Mouse (Mus musculus) hindbrain, embryonic 10.5 days (tissue): Measurements from ENCODE around the gene Fam199x. TPM values are rescaled to one million over a fixed set of nuclear protein-coding genes. Genes with fewer than 3 reads are reported as not detected.

Experiments
- DNase-seq: peaks from one replicate; pipeline ENCODE4 v3.0.0-alpha.2; 2017; ENCODE audit warnings: low spot score
- H3K27ac ChIP-seq: fragments of 300-500 bp; sonication (generic); 2 replicates; pipeline ENCODE4 v1.5.1; 2016; ENCODE audit warnings: mild to moderate bottlenecking, moderate library complexity
- H3K27me3 ChIP-seq: fragments of 300-500 bp; sonication (generic); 2 replicates; pipeline ENCODE4 v1.6.1; 2016; ENCODE audit warnings: mild to moderate bottlenecking; ENCODE audit not compliant: poor library complexity, insufficient read depth, severe bottlenecking
- H3K36me3 ChIP-seq: fragments of 300-500 bp; sonication (generic); 2 replicates; pipeline ENCODE4 v1.6.1; 2016; ENCODE audit warnings: mild to moderate bottlenecking, moderate library complexity
- H3K4me1 ChIP-seq: fragments of 300-500 bp; sonication (generic); replicated peaks from 2 replicates; pipeline ENCODE4 v1.6.1; 2016; ENCODE audit warnings: mild to moderate bottlenecking
- H3K4me3 ChIP-seq: fragments of 300-500 bp; sonication (generic); 2 replicates; pipeline ENCODE4 v1.5.1; 2016; ENCODE audit warnings: mild to moderate bottlenecking, moderate library complexity
- H3K9me3 ChIP-seq: fragments of 300-500 bp; sonication (generic); 2 replicates; pipeline ENCODE4 v1.6.1; 2016; ENCODE audit warnings: mild to moderate bottlenecking, moderate library complexity
- WGBS: fragments of 180-500 bp; shearing (Covaris S2); methylation state at CpG from one replicate; pipeline ENCODE4 v1.1.7; 2016; 5-methylcytosine and 5-hydroxymethylcytosine counted together
- polyA plus RNA-seq: library from polyadenylated mRNA; unstranded; fragments of >200 nt; fragmentation: Nextera tagmentation; extraction: Ambion mirVana; gene quantifications from 2 replicates; pipeline ENCODE4 v1.2.1, GENCODE M21; 2016

Fam199x gene
- polyA plus RNA-seq, result 7.9 and 12.2 TPM in 2 replicates

GRCm38 (mm10) chrX:137049425-137050225, at the start of gene Fam199x:
TSS of gene Fam199x (plus strand) at chrX:137049594.
- whole genome bisulfite sequencing, result 17% methylated on average over 62 of the region's 62 CpGs
- Histone ChIP-seq H3K4me3 (peak within 1 kb of the TSS; percentile 67), H3K27me3 (peaks cover 24% of the 10 kb centered on the region), H3K36me3 (no peaks in the 10 kb centered on the region), H3K4me1 (no peaks in the 10 kb centered on the region; the same call in 1 of the 2 replicates), H3K9me3 (no peaks in the 10 kb centered on the region; the same call in 1 of the 2 replicates), H3K27ac (peak within 1 kb of the TSS; percentile 89)
- peak; percentile 71 for DNase-seq

- Histone ChIP-seq H3K9me3 (no peaks in the 10 kb centered on the region), H3K36me3 (no peaks in the 10 kb centered on the region), H3K27ac (no peak overlapping the region), H3K4me3 (no peak overlapping the region), H3K27me3 (no peaks in the 10 kb centered on the region), H3K4me1 (no peaks in the 10 kb centered on the region)
- peak; percentile 36 for DNase-seq
- WGBS, result 56% methylated on average over 6 of the region's 6 CpGs
Observed at GRCm38 (mm10) chrX:137015099-137015709, 34.2 kb upstream of the Fam199x start.

GRCm38 (mm10) chrX:137017668-137018067, 31.7 kb upstream of the Fam199x start:
- Histone ChIP-seq H3K9me3 (no peaks in the 10 kb centered on the region), H3K36me3 (no peaks in the 10 kb centered on the region), H3K27me3 (no peaks in the 10 kb centered on the region), H3K4me3 (no peak overlapping the region), H3K27ac (no peak overlapping the region), H3K4me1 (no peaks in the 10 kb centered on the region)
- no peak for DNase-seq
- WGBS, result 77% methylated on average over 1 of the region's 1 CpGs

- H3K27me3 ChIP-seq, result no peaks in the 10 kb centered on the region
- H3K27ac ChIP-seq, result no peak overlapping the region
- DNase-seq, result peak; percentile 44
- no peaks in the 10 kb centered on the region for H3K36me3 ChIP-seq
- WGBS, result 23% methylated on average over 1 of the region's 1 CpGs
- no peaks in the 10 kb centered on the region for H3K9me3 ChIP-seq
- H3K4me3 ChIP-seq, result no peak overlapping the region
- no peaks in the 10 kb centered on the region for H3K4me1 ChIP-seq
Observed at GRCm38 (mm10) chrX:137019310-137019709, 30.1 kb upstream of the Fam199x start.

- Histone ChIP-seq H3K27ac (no peak overlapping the region), H3K4me3 (no peak overlapping the region), H3K36me3 (peaks cover 6% of the 10 kb centered on the region; the same call in 1 of the 2 replicates), H3K27me3 (no peaks in the 10 kb centered on the region), H3K4me1 (no peaks in the 10 kb centered on the region), H3K9me3 (no peaks in the 10 kb centered on the region)
- no peak for DNase-seq
- WGBS, result 93% methylated on average over 8 of the region's 8 CpGs
Observed at GRCm38 (mm10) chrX:137030916-137031315, 18.5 kb upstream of the Fam199x start.

- H3K9me3 ChIP-seq, result no peaks in the 10 kb centered on the region
- H3K27me3 ChIP-seq, result no peaks in the 10 kb centered on the region
- H3K4me3 ChIP-seq, result no peak overlapping the region
- H3K36me3 ChIP-seq, result peaks cover 6% of the 10 kb centered on the region; the same call in 1 of the 2 replicates
- no peak for DNase-seq
- H3K4me1 ChIP-seq, result no peaks in the 10 kb centered on the region
- no peak overlapping the region for H3K27ac ChIP-seq
- WGBS, result 90% methylated on average over 5 of the region's 5 CpGs
Observed at GRCm38 (mm10) chrX:137031726-137032125, 17.7 kb upstream of the Fam199x start.

GRCm38 (mm10) chrX:137034322-137034721, 15.1 kb upstream of the Fam199x start:
- no peaks in the 10 kb centered on the region for H3K9me3 ChIP-seq
- H3K36me3 ChIP-seq, result no peaks in the 10 kb centered on the region
- no peaks in the 10 kb centered on the region for H3K27me3 ChIP-seq
- DNase-seq, result no peak
- peaks cover 6% of the 10 kb centered on the region; the same call in 1 of the 2 replicates for H3K4me1 ChIP-seq
- no peak overlapping the region for H3K27ac ChIP-seq
- WGBS, result 80% methylated on average over 4 of the region's 4 CpGs
- H3K4me3 ChIP-seq, result no peak overlapping the region

- 17% methylated on average over 12 of the region's 12 CpGs for WGBS
- H3K4me3 ChIP-seq, result peak overlapping the region; percentile 60
- H3K36me3 ChIP-seq, result no peaks in the 10 kb centered on the region
- DNase-seq, result no peak
- H3K4me1 ChIP-seq, result peaks cover 6% of the 10 kb centered on the region; the same call in 1 of the 2 replicates
- no peaks in the 10 kb centered on the region for H3K9me3 ChIP-seq
- no peaks in the 10 kb centered on the region for H3K27me3 ChIP-seq
- H3K27ac ChIP-seq, result peak overlapping the region; percentile 93
Observed at GRCm38 (mm10) chrX:137037470-137037999, 11.9 kb upstream of the Fam199x start.

GRCm38 (mm10) chrX:137038000-137038483, 11.4 kb upstream of the Fam199x start, which contains the start of gene Slc25a53:
TSS of gene Slc25a53 (minus strand) at chrX:137038302.
- Histone ChIP-seq H3K4me1 (peaks cover 6% of the 10 kb centered on the region; the same call in 1 of the 2 replicates), H3K27me3 (no peaks in the 10 kb centered on the region), H3K9me3 (no peaks in the 10 kb centered on the region), H3K36me3 (no peaks in the 10 kb centered on the region), H3K4me3 (peak within 1 kb of the TSS; percentile 60), H3K27ac (peak within 1 kb of the TSS; percentile 93)
- WGBS, result 23% methylated on average over 31 of the region's 31 CpGs
- peak; percentile 91 for DNase-seq

- Histone ChIP-seq H3K4me3 (peak overlapping the region; percentile 60), H3K27me3 (no peaks in the 10 kb centered on the region), H3K4me1 (peaks cover 6% of the 10 kb centered on the region; the same call in 1 of the 2 replicates), H3K27ac (peak overlapping the region; percentile 93), H3K36me3 (no peaks in the 10 kb centered on the region), H3K9me3 (no peaks in the 10 kb centered on the region)
- DNase-seq, result peak; percentile 2
- 46% methylated on average over 7 of the region's 7 CpGs for WGBS
Observed at GRCm38 (mm10) chrX:137038502-137038901, 10.9 kb upstream of the Fam199x start.

- H3K4me3 ChIP-seq, result peak overlapping the region; percentile 67
- peak overlapping the region; percentile 89 for H3K27ac ChIP-seq
- H3K9me3 ChIP-seq, result no peaks in the 10 kb centered on the region; the same call in 1 of the 2 replicates
- H3K27me3 ChIP-seq, result peaks cover 24% of the 10 kb centered on the region
- H3K36me3 ChIP-seq, result no peaks in the 10 kb centered on the region
- no peak for DNase-seq
- no peaks in the 10 kb centered on the region; the same call in 1 of the 2 replicates for H3K4me1 ChIP-seq
- 19% methylated on average over 11 of the region's 11 CpGs for WGBS
Observed at GRCm38 (mm10) chrX:137049060-137049424, 352 bp upstream of the Fam199x start.

- H3K4me3 ChIP-seq, result no peak overlapping the region
- no peaks in the 10 kb centered on the region for H3K27me3 ChIP-seq
- no peaks in the 10 kb centered on the region for H3K36me3 ChIP-seq
- H3K4me1 ChIP-seq, result no peaks in the 10 kb centered on the region
- 89% methylated on average over 9 of the region's 9 CpGs for WGBS
- no peaks in the 10 kb centered on the region for H3K9me3 ChIP-seq
- no peak for DNase-seq
- H3K27ac ChIP-seq, result no peak overlapping the region
Observed at GRCm38 (mm10) chrX:137063202-137063601, 13.8 kb downstream of the Fam199x start.
